Mouse (Mus musculus) kidney, embryonic 14.5 days (tissue): ENCODE results near the gene Lce3f. TPM values are rescaled to one million over a fixed set of nuclear protein-coding genes. Genes with fewer than 3 reads are reported as not detected.
A peak's percentile ranks its signal among the peaks of the same experiment; 100 is the strongest.

Source experiments
- ATAC-seq: fragments of 200-750 bp; cut with Nextera tagmentation; 2 replicates; pipeline ENCODE4 v1.8.0; 2017; ENCODE audit warnings: moderate number of reproducible peaks, mild to moderate bottlenecking, moderate TSS enrichment, moderate library complexity; ENCODE audit not compliant: low FRiP score, low TSS enrichment
- H3K27ac ChIP-seq: fragments of 300-500 bp; sonication (generic); 2 replicates; pipeline ENCODE4 v1.5.1; 2014; ENCODE audit warnings: low read depth, mild to moderate bottlenecking, low read length, moderate library complexity, mixed read lengths
- H3K27me3 ChIP-seq: fragments of 300-500 bp; sonication (generic); 2 replicates; pipeline ENCODE4 v1.6.1; 2014; ENCODE audit warnings: mild to moderate bottlenecking, low read length; ENCODE audit not compliant: control insufficient read depth, insufficient read depth
- H3K36me3 ChIP-seq: fragments of 300-500 bp; sonication (generic); 2 replicates; pipeline ENCODE4 v1.6.1; 2014; ENCODE audit warnings: low read length, mixed read lengths; ENCODE audit not compliant: control insufficient read depth, insufficient read depth
- H3K4me1 ChIP-seq: fragments of 300-500 bp; sonication (generic); 2 replicates; pipeline ENCODE4 v1.6.1; 2014; ENCODE audit warnings: low read length, mixed read lengths; ENCODE audit not compliant: control insufficient read depth, insufficient read depth
- H3K4me2 ChIP-seq: fragments of 300-500 bp; sonication (generic); replicated peaks from 2 replicates; pipeline ENCODE4 v1.6.1; 2014; ENCODE audit warnings: low read depth, mild to moderate bottlenecking, low read length
- H3K4me3 ChIP-seq: fragments of 300-500 bp; sonication (generic); 2 replicates; pipeline ENCODE4 v1.5.1; 2014; ENCODE audit warnings: mild to moderate bottlenecking, low read length
- H3K9ac ChIP-seq: fragments of 300-500 bp; sonication (generic); 2 replicates; pipeline ENCODE4 v1.6.1; 2014; ENCODE audit warnings: low read depth, mild to moderate bottlenecking, low read length, moderate library complexity
- H3K9me3 ChIP-seq: fragments of 300-500 bp; sonication (generic); 2 replicates; pipeline ENCODE4 v1.6.1; 2016; ENCODE audit warnings: low read length; ENCODE audit not compliant: control insufficient read depth
- WGBS: fragments of 180-500 bp; shearing (Covaris S2); extraction: QIAGEN DNeasy Blood & Tissue Kit; methylation state at CpG from one replicate; pipeline ENCODE4 v1.1.7; 2014; 5-methylcytosine and 5-hydroxymethylcytosine counted together
- polyA plus RNA-seq: library from polyadenylated mRNA; unstranded; fragments of >200 nt; fragmentation: Nextera tagmentation; extraction: Ambion mirVana; gene quantifications from 2 replicates; pipeline ENCODE4 v1.2.1, GENCODE M21; 2014

Lce3f gene
- polyA plus RNA-seq = not detected in 2 replicates

DNA sequence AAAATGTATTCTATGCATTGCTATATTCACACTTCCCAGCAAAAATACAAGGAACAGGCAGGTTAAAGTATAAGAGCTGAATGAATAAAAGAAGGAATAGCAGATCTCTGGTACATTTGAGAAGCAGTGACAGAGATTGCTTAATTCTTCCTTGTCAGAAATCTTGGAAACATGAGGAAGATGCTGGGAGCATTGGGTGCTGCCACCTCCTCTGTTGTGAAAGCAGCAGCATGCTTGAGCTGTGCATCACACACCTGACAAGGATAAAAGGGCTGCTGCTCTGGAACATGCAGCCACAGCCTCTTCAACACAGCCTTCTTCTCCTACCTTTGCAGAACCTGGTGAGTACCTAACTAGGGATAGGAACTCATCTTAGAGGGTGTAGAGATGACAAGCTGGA, at the start of gene Lce3f:
Gene Lce3f, plus strand, starts transcription at position 301 of the 400 bp plus-strand sequence.
- no peaks in the 10 kb centered on the region for H3K36me3 ChIP-seq
- H3K9ac ChIP-seq = no peak within 1 kb of the TSS
- H3K27ac ChIP-seq = no peak within 1 kb of the TSS
- ATAC-seq = no peak
- H3K9me3 ChIP-seq = no peaks in the 10 kb centered on the region
- H3K27me3 ChIP-seq = no peaks in the 10 kb centered on the region
- H3K4me2 ChIP-seq = no peak within 1 kb of the TSS
- no peak within 1 kb of the TSS for H3K4me3 ChIP-seq
- no peaks in the 10 kb centered on the region for H3K4me1 ChIP-seq

DNA sequence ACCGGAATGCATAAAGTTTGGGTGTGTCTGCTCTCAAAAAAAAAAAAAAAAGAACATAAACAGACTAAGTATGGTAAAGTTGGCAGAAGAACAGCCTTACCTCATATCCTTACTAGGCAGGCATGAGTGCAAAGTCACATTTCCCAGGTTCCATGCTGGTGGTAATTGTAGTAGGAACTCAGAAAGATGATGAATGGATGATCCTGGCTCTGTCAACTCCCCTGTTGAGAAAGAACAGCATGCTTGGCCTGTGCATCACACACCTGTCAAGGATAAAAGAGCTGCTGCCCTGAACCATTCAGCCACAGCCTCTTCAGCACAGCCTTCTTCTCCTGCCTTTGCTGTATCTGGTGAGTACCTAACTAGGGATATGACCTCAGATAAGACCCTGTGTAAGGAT, 47.8 kb upstream of the Lce3f start, which contains the start of gene Lce3c:
Gene Lce3c, plus strand, starts transcription at position 301 of the 400 bp plus-strand sequence.
- Histone ChIP-seq H3K9me3 (no peaks in the 10 kb centered on the region), H3K4me3 (no peak within 1 kb of the TSS), H3K4me2 (no peak within 1 kb of the TSS), H3K27me3 (no peaks in the 10 kb centered on the region), H3K36me3 (no peaks in the 10 kb centered on the region), H3K4me1 (no peaks in the 10 kb centered on the region), H3K27ac (no peak within 1 kb of the TSS), H3K9ac (no peak within 1 kb of the TSS)
- no peak for ATAC-seq
- WGBS = 77% methylated on average over 1 of the region's 1 CpGs

- Histone ChIP-seq H3K9me3 (no peaks in the 10 kb centered on the region), H3K4me3 (no peak within 1 kb of the TSS), H3K27me3 (no peaks in the 10 kb centered on the region), H3K36me3 (no peaks in the 10 kb centered on the region), H3K4me1 (no peaks in the 10 kb centered on the region), H3K4me2 (no peak within 1 kb of the TSS), H3K9ac (no peak within 1 kb of the TSS), H3K27ac (no peak within 1 kb of the TSS)
- no peak for ATAC-seq
- WGBS = 100% methylated on average over 1 of the region's 1 CpGs
Observed at GRCm38 (mm10) chr3:92957090-92957489, 34.9 kb upstream of the Lce3f start, which contains the start of gene Lce3d. Gene Lce3d, plus strand, starts transcription at chr3:92957390.

- H3K4me1 ChIP-seq = no peaks in the 10 kb centered on the region
- no peaks in the 10 kb centered on the region for H3K27me3 ChIP-seq
- H3K9me3 ChIP-seq = no peaks in the 10 kb centered on the region
- no peak within 1 kb of the TSS for H3K9ac ChIP-seq
- WGBS = 94% methylated on average over 2 of the region's 2 CpGs
- ATAC-seq = no peak
- H3K36me3 ChIP-seq = no peaks in the 10 kb centered on the region
- no peak within 1 kb of the TSS for H3K4me2 ChIP-seq
- no peak within 1 kb of the TSS for H3K27ac ChIP-seq
- H3K4me3 ChIP-seq = no peak within 1 kb of the TSS
Observed at GRCm38 (mm10) chr3:92966761-92967160, 25.3 kb upstream of the Lce3f start, which contains the start of gene Lce3e. Gene Lce3e, plus strand, starts transcription at chr3:92967061.

GRCm38 (mm10) chr3:92978484-92978883, 13.5 kb upstream of the Lce3f start:
- Histone ChIP-seq H3K4me1 (no peaks in the 10 kb centered on the region), H3K9ac (no peak overlapping the region), H3K27ac (no peak overlapping the region), H3K9me3 (no peaks in the 10 kb centered on the region), H3K36me3 (no peaks in the 10 kb centered on the region), H3K27me3 (no peaks in the 10 kb centered on the region), H3K4me3 (no peak overlapping the region), H3K4me2 (no peak overlapping the region)
- no peak for ATAC-seq
- WGBS = 78% methylated on average over 2 of the region's 2 CpGs

DNA sequence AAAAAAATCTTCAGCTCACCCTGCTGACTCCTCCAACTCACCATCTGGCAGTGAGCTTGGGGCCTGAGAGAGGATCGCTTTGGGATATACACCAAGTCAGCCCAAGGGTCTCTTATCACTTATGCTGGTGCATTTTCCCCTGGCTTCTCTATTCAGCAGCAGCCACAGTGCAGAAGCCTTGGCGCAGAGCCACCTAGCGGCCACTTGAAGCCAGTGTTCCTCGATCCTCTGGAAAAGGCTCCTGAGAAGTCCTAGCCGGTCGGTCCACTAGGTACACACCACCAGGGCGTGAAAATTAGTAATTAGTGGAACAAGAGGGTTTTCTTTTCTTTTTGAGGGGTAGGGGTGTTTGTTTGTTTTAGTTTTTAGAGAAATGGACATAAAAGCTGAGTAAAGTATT, 6.7 kb downstream of the Lce3f start:
- Histone ChIP-seq H3K36me3 (no peaks in the 10 kb centered on the region), H3K9me3 (no peaks in the 10 kb centered on the region), H3K4me2 (no peak overlapping the region), H3K27me3 (peaks cover 3% of the 10 kb centered on the region; the same call in 1 of the 2 replicates), H3K27ac (no peak overlapping the region), H3K4me1 (no peaks in the 10 kb centered on the region), H3K4me3 (no peak overlapping the region), H3K9ac (no peak overlapping the region)
- ATAC-seq = peak; percentile 93
- 5% methylated on average over 7 of the region's 7 CpGs for WGBS

- H3K4me3 ChIP-seq = no peak overlapping the region
- H3K9ac ChIP-seq = no peak overlapping the region
- H3K4me1 ChIP-seq = no peaks in the 10 kb centered on the region
- no peaks in the 10 kb centered on the region for H3K36me3 ChIP-seq
- no peak for ATAC-seq
- no peaks in the 10 kb centered on the region for H3K9me3 ChIP-seq
- H3K27ac ChIP-seq = no peak overlapping the region
- peaks cover 3% of the 10 kb centered on the region; the same call in 1 of the 2 replicates for H3K27me3 ChIP-seq
- 76% methylated on average over 3 of the region's 3 CpGs for WGBS
- H3K4me2 ChIP-seq = no peak overlapping the region
Observed at GRCm38 (mm10) chr3:93000621-93001020, 8.6 kb downstream of the Lce3f start.

DNA sequence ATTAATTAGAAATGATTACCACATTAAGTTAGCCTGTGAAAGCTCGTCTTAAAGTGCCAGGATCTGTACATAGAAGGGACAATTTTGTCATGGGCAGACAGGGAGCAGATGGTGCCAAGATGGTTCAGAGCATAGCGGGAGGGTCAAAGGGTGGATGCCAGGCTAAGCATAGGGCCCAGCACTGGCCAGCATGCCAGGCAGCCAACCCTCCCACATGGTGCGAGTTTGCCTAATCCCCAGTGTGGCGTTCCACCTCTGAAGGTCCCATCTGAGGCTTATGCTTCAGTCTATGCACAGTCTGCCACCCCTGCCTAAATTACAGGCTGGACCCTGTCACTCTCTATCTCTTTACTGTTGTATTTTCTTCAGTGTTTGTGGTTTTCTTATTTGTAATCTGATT, 10.8 kb downstream of the Lce3f start:
- WGBS = 79% methylated on average over 4 of the region's 4 CpGs
- Histone ChIP-seq H3K4me2 (no peak overlapping the region), H3K36me3 (no peaks in the 10 kb centered on the region), H3K9me3 (no peaks in the 10 kb centered on the region), H3K4me1 (no peaks in the 10 kb centered on the region), H3K9ac (no peak overlapping the region), H3K4me3 (no peak overlapping the region), H3K27me3 (peaks cover 3% of the 10 kb centered on the region; the same call in 1 of the 2 replicates), H3K27ac (no peak overlapping the region)
- no peak for ATAC-seq

GRCm38 (mm10) chr3:93014378-93014801, 22.4 kb downstream of the Lce3f start:
- H3K27ac ChIP-seq = no peak overlapping the region
- peak; percentile 97 for ATAC-seq
- H3K9me3 ChIP-seq = no peaks in the 10 kb centered on the region
- 0% methylated on average over 24 of the region's 24 CpGs for WGBS
- H3K27me3 ChIP-seq = no peaks in the 10 kb centered on the region
- H3K4me3 ChIP-seq = peak overlapping the region; percentile 40
- H3K4me2 ChIP-seq = peak overlapping the region; percentile 68
- no peaks in the 10 kb centered on the region for H3K36me3 ChIP-seq
- peak overlapping the region; percentile 38 for H3K9ac ChIP-seq
- H3K4me1 ChIP-seq = peaks cover 3% of the 10 kb centered on the region; the same call in 1 of the 2 replicates
